ENCODE assay signal across 26 mouse cellular contexts in genomic region chr11:50374286-50375015, GRCm38 (mm10). TPM values are rescaled to one million over a fixed set of nuclear protein-coding genes. Genes with fewer than 3 reads are reported as not detected.
"Had no signal": no experiment of that assay in that cellular context is flagged by ENCODE, and none has a peak within 500 bp of the region (broad histone marks: within the 10 kb centered on the region; RNA-seq: fewer than 3 reads in every experiment).

No protein-coding gene starts in this region.

- H3K9me3 ChIP-seq: limb, embryonic 12.5 days; limb, embryonic 15.5 days; midbrain, embryonic 13.5 days had no signal

- ATAC-seq: intestine, postnatal 0 days; liver, postnatal 0 days; lung, postnatal 0 days; midbrain, embryonic 13.5 days had no signal

- DNase-seq: kidney, adult 2 months; kidney, postnatal 14 days; kidney, postnatal 4 days; left cerebral cortex, postnatal 4 days; liver, postnatal 0 days; lung, embryonic 14.5 days; right cerebral cortex, postnatal 14 days; right cerebral cortex, postnatal 4 days; thymus, adult 2 months; thymus, postnatal 14 days; thymus, postnatal 4 days had no signal

- H3K27ac ChIP-seq: limb, embryonic 12.5 days; limb, embryonic 15.5 days; liver, embryonic 14.5 days; macrophage; midbrain, embryonic 13.5 days; stomach, postnatal 0 days had no signal

- H3K4me3 ChIP-seq: limb, embryonic 12.5 days; limb, embryonic 15.5 days; midbrain, embryonic 13.5 days had no signal

- H3K9ac ChIP-seq: limb, embryonic 12.5 days; limb, embryonic 15.5 days; liver, embryonic 14.5 days; liver, postnatal 0 days; lung, embryonic 14.5 days; midbrain, embryonic 13.5 days had no signal

- H3K27me3 ChIP-seq: limb, embryonic 12.5 days; limb, embryonic 15.5 days had no signal

- H3K4me2 ChIP-seq: limb, embryonic 12.5 days; limb, embryonic 15.5 days; liver, embryonic 11.5 days; lung, embryonic 14.5 days; midbrain, embryonic 13.5 days had no signal

RNA-seq across cellular contexts. Expression of gene Cby3, which starts 20.2 kb away (rescaled TPM):
- total RNA-seq: layer of hippocampus, adult 18-20 months; layer of hippocampus, postnatal 14 days; left cerebral cortex, adult 8-10 months; left cerebral cortex, postnatal 14 days; left cerebral cortex, postnatal 4 days; megakaryocyte, adult 5-6 weeks had no signal
- polyA plus RNA-seq: limb, embryonic 12.5 days; liver, embryonic 11.5 days; liver, embryonic 14.5 days; macrophage; neural tube, embryonic 11.5 days had no signal
